14 mouse cellular contexts compared by ENCODE assay signal in the genomic region with DNA sequence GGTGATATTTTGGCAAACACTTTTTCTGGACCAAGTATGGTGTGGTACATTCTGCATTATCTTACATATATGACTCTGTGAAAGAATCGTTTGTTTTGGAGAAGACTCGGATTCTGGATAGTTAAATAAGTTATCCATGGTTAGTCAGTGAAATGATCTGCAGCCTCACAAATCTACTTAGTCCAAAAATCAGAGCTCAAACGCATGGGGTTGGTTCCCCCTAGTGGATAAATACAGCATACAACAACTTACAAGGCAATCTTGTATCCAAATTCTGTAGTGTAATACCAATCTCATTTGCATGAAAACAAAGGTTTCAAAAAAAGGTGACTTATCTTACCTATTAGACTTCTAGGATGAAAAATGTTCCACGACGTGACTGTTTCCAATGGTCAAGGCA. TPM values are rescaled to one million over a fixed set of nuclear protein-coding genes. Genes with fewer than 3 reads are reported as not detected.
A peak's percentile ranks its signal among the peaks of the same experiment; 100 is the strongest.
DNase-seq lines count a peak whose midpoint lies in the region; ATAC-seq and TF ChIP-seq lines count a peak whose summit lies in the region.
"Had no signal": no experiment of that assay in that cellular context is flagged by ENCODE, and none has a peak within 500 bp of the region (broad histone marks: within the 10 kb centered on the region; RNA-seq: fewer than 3 reads in every experiment).

No protein-coding gene starts in this region.

- ATAC-seq in heart, postnatal 0 days (ENCODE audit: insufficient read depth, low read depth), result no peak
- ATAC-seq in midbrain, embryonic 14.5 days (ENCODE audit: low FRiP score, low TSS enrichment), result no peak
- no peak for ATAC-seq in midbrain, embryonic 13.5 days

- H3K9me3 ChIP-seq in heart, postnatal 0 days (replicated peaks; ENCODE audit: control insufficient read depth, low read length), result no peaks in the 10 kb centered on the region
- H3K9me3 ChIP-seq in heart, embryonic 10.5 days, result no peaks in the 10 kb centered on the region
- no peaks in the 10 kb centered on the region for H3K9me3 ChIP-seq in midbrain, embryonic 14.5 days (ENCODE audit: control insufficient read depth, low read length)
- no peaks in the 10 kb centered on the region for H3K9me3 ChIP-seq in midbrain, embryonic 13.5 days

- H3K4me3 ChIP-seq in heart, postnatal 0 days (ENCODE audit: low read depth, low read length), result no peak overlapping the region
- H3K4me3 ChIP-seq in heart, embryonic 10.5 days, result no peak overlapping the region
- no peak overlapping the region for H3K4me3 ChIP-seq in midbrain, embryonic 14.5 days (replicated peaks; ENCODE audit: low read depth, low read length)
- no peak overlapping the region for H3K4me3 ChIP-seq in midbrain, embryonic 13.5 days (replicated peaks)

- H3K4me2 ChIP-seq in heart, postnatal 0 days (ENCODE audit: low read depth, low read length), result no peak overlapping the region
- no peak overlapping the region for H3K4me2 ChIP-seq in midbrain, embryonic 14.5 days (ENCODE audit: low read length)
- H3K4me2 ChIP-seq in midbrain, embryonic 13.5 days (replicated peaks), result no peak overlapping the region
- H3K4me2 ChIP-seq: midbrain, embryonic 11.5 days had no signal

- no peak overlapping the region for H3K9ac ChIP-seq in heart, postnatal 0 days (replicated peaks; ENCODE audit: low read depth, low read length)
- H3K9ac ChIP-seq in midbrain, embryonic 14.5 days (replicated peaks; ENCODE audit: low read length), result no peak overlapping the region
- no peak overlapping the region for H3K9ac ChIP-seq in midbrain, embryonic 13.5 days (replicated peaks)

- H3K36me3 ChIP-seq in heart, postnatal 0 days (replicated peaks; ENCODE audit: control insufficient read depth, insufficient read depth, low read length), result no peaks in the 10 kb centered on the region
- H3K36me3 ChIP-seq in heart, embryonic 10.5 days, result no peaks in the 10 kb centered on the region
- H3K36me3 ChIP-seq in midbrain, embryonic 14.5 days (ENCODE audit: control insufficient read depth, insufficient read depth, low read length), result no peaks in the 10 kb centered on the region
- no peaks in the 10 kb centered on the region for H3K36me3 ChIP-seq in midbrain, embryonic 13.5 days

- TF ChIP-seq EP300 in heart, postnatal 0 days (IDR thresholded peaks at IDR 0.05; ENCODE audit: low read depth), result no peak

- DNase-seq in heart, postnatal 0 days (ENCODE audit: low spot score), result no peak
- DNase-seq in heart, embryonic 10.5 days (ENCODE audit: low spot score), result no peak
- peak; percentile 62 for DNase-seq in midbrain, embryonic 14.5 days
- peak; percentile 54 for DNase-seq in ZHBTc4 (ENCODE audit: low read depth, low spot score)
- DNase-seq in retina, postnatal 1 day, result peak; percentile 46
- no peak for DNase-seq in spleen, adult 12 weeks (ENCODE audit: low spot score)
- DNase-seq in frontal cortex, postnatal 14 days (ENCODE audit: low spot score in 2 of 2), result no peak
- DNase-seq: cerebellum, adult 18-20 months; right cerebral cortex, postnatal 14 days; thymus, postnatal 14 days had no signal

- no peaks in the 10 kb centered on the region for H3K27me3 ChIP-seq in heart, postnatal 0 days (ENCODE audit: control insufficient read depth, insufficient read depth, low read length)
- no peaks in the 10 kb centered on the region for H3K27me3 ChIP-seq in heart, embryonic 10.5 days (ENCODE audit: insufficient read depth, poor library complexity, severe bottlenecking)
- no peaks in the 10 kb centered on the region for H3K27me3 ChIP-seq in midbrain, embryonic 14.5 days (ENCODE audit: control insufficient read depth, insufficient read depth, low read length)
- H3K27me3 ChIP-seq in midbrain, embryonic 13.5 days, result no peaks in the 10 kb centered on the region

- 27% methylated on average over 5 of the region's 5 CpGs for WGBS in heart, postnatal 0 days
- WGBS in heart, embryonic 10.5 days, result 25% methylated on average over 5 of the region's 5 CpGs
- WGBS in midbrain, embryonic 14.5 days, result 40% methylated on average over 5 of the region's 5 CpGs
- WGBS in midbrain, embryonic 13.5 days, result 35% methylated on average over 5 of the region's 5 CpGs

- no peak overlapping the region for H3K27ac ChIP-seq in heart, postnatal 0 days (ENCODE audit: low read depth)
- no peak overlapping the region for H3K27ac ChIP-seq in heart, embryonic 10.5 days
- H3K27ac ChIP-seq in midbrain, embryonic 14.5 days (replicated peaks; ENCODE audit: low read depth, low read length), result no peak overlapping the region
- H3K27ac ChIP-seq in midbrain, embryonic 13.5 days, result no peak overlapping the region

- no peaks in the 10 kb centered on the region for H3K4me1 ChIP-seq in heart, postnatal 0 days (ENCODE audit: control insufficient read depth, insufficient read depth)
- H3K4me1 ChIP-seq in heart, embryonic 10.5 days, result no peaks in the 10 kb centered on the region
- H3K4me1 ChIP-seq in midbrain, embryonic 14.5 days (ENCODE audit: control insufficient read depth, insufficient read depth, low read length), result no peaks in the 10 kb centered on the region
- H3K4me1 ChIP-seq in midbrain, embryonic 13.5 days (replicated peaks), result no peaks in the 10 kb centered on the region

- TF ChIP-seq CTCF in heart, postnatal 0 days (IDR thresholded peaks at IDR 0.05; ENCODE audit: low read depth), result peak; percentile 30; the same call in 1 of the 2 replicates

RNA-seq across cellular contexts. Expression of a gene that starts 0.4 kb away (rescaled TPM):
- total RNA-seq in heart, postnatal 0 days (2014; rRNA removed; ENCODE audit: low replicate concordance), result not detected in 2 replicates
- polyA plus RNA-seq in heart, postnatal 0 days (2015; fragmentation: Nextera tagmentation; extraction: Ambion mirVana), result not detected in 2 replicates
- polyA plus RNA-seq in heart, embryonic 10.5 days (2016; fragmentation: Nextera tagmentation; extraction: Ambion mirVana), result not detected in 2 replicates
- polyA plus RNA-seq in midbrain, embryonic 14.5 days (2014; fragmentation: Nextera tagmentation; extraction: Ambion mirVana), result not detected in 2 replicates
- polyA plus RNA-seq in midbrain, embryonic 13.5 days (2015; fragmentation: Nextera tagmentation; extraction: Ambion mirVana), result not detected in 2 replicates
- total RNA-seq: hematopoietic stem cell, adult 5-6 weeks; left cerebral cortex, adult 18-20 months had no signal
- polyA plus RNA-seq: midbrain, embryonic 11.5 days had no signal

RNA-seq across cellular contexts. Expression of a gene that starts 11.5 kb away (rescaled TPM):
- total RNA-seq in heart, postnatal 0 days (2014; rRNA removed; ENCODE audit: low replicate concordance), result not detected in 2 replicates
- not detected in 2 replicates for polyA plus RNA-seq in heart, postnatal 0 days (2015; fragmentation: Nextera tagmentation; extraction: Ambion mirVana)
- polyA plus RNA-seq in heart, embryonic 10.5 days (2016; fragmentation: Nextera tagmentation; extraction: Ambion mirVana), result not detected in 2 replicates
- polyA plus RNA-seq in midbrain, embryonic 14.5 days (2014; fragmentation: Nextera tagmentation; extraction: Ambion mirVana), result not detected in 2 replicates
- polyA plus RNA-seq in midbrain, embryonic 13.5 days (2015; fragmentation: Nextera tagmentation; extraction: Ambion mirVana), result not detected in 2 replicates
- total RNA-seq: hematopoietic stem cell, adult 5-6 weeks; left cerebral cortex, adult 18-20 months had no signal
- polyA plus RNA-seq: midbrain, embryonic 11.5 days had no signal

RNA-seq across cellular contexts. Expression of a gene that starts 20.8 kb away (rescaled TPM):
- not detected in 2 replicates for total RNA-seq in heart, postnatal 0 days (2014; rRNA removed; ENCODE audit: low replicate concordance)
- polyA plus RNA-seq in heart, postnatal 0 days (2015; fragmentation: Nextera tagmentation; extraction: Ambion mirVana), result not detected in 2 replicates
- polyA plus RNA-seq in heart, embryonic 10.5 days (2016; fragmentation: Nextera tagmentation; extraction: Ambion mirVana), result not detected in 2 replicates
- polyA plus RNA-seq in midbrain, embryonic 14.5 days (2014; fragmentation: Nextera tagmentation; extraction: Ambion mirVana), result not detected in 2 replicates
- not detected in 2 replicates for polyA plus RNA-seq in midbrain, embryonic 13.5 days (2015; fragmentation: Nextera tagmentation; extraction: Ambion mirVana)
- total RNA-seq: hematopoietic stem cell, adult 5-6 weeks; left cerebral cortex, adult 18-20 months had no signal
- polyA plus RNA-seq: midbrain, embryonic 11.5 days had no signal

RNA-seq across cellular contexts. Expression of a gene that starts 31.7 kb away (rescaled TPM):
- not detected in 2 replicates for total RNA-seq in heart, postnatal 0 days (2014; rRNA removed; ENCODE audit: low replicate concordance)
- polyA plus RNA-seq in heart, postnatal 0 days (2015; fragmentation: Nextera tagmentation; extraction: Ambion mirVana), result not detected in 2 replicates
- not detected in 2 replicates for polyA plus RNA-seq in heart, embryonic 10.5 days (2016; fragmentation: Nextera tagmentation; extraction: Ambion mirVana)
- not detected in 2 replicates for polyA plus RNA-seq in midbrain, embryonic 14.5 days (2014; fragmentation: Nextera tagmentation; extraction: Ambion mirVana)
- polyA plus RNA-seq in midbrain, embryonic 13.5 days (2015; fragmentation: Nextera tagmentation; extraction: Ambion mirVana), result not detected in 2 replicates
- total RNA-seq: hematopoietic stem cell, adult 5-6 weeks; left cerebral cortex, adult 18-20 months had no signal
- polyA plus RNA-seq: midbrain, embryonic 11.5 days had no signal

RNA-seq across cellular contexts. Expression of a gene that starts 41.1 kb away (rescaled TPM):
- total RNA-seq in heart, postnatal 0 days (2014; rRNA removed; ENCODE audit: low replicate concordance), result not detected in 2 replicates
- polyA plus RNA-seq in heart, postnatal 0 days (2015; fragmentation: Nextera tagmentation; extraction: Ambion mirVana), result not detected in 2 replicates
- polyA plus RNA-seq in heart, embryonic 10.5 days (2016; fragmentation: Nextera tagmentation; extraction: Ambion mirVana), result not detected in 2 replicates
- polyA plus RNA-seq in midbrain, embryonic 14.5 days (2014; fragmentation: Nextera tagmentation; extraction: Ambion mirVana), result not detected in 2 replicates
- polyA plus RNA-seq in midbrain, embryonic 13.5 days (2015; fragmentation: Nextera tagmentation; extraction: Ambion mirVana), result not detected in 2 replicates
- total RNA-seq: hematopoietic stem cell, adult 5-6 weeks; left cerebral cortex, adult 18-20 months had no signal
- polyA plus RNA-seq: midbrain, embryonic 11.5 days had no signal

Comparison
In these comparisons a context has a peak if more than half of its experiments do, and no peak if none do; other contexts are left out.
1. DNase-seq: peak in midbrain, embryonic 14.5 days (single experiment), ZHBTc4 (single experiment) and retina, postnatal 1 day (single experiment); none in heart, postnatal 0 days (single experiment), heart, embryonic 10.5 days (single experiment), spleen, adult 12 weeks (single experiment) and frontal cortex, postnatal 14 days (0 of 2).